Mouse (Mus musculus) embryonic stem cell, embryonic (primary cell): Measurements from ENCODE around the gene Lama4.

Experiments used
- CTCF ChIA-PET, 4 experiments: fragments of 300-600 bp in 2 of 4; fragments of 350-600 bp in 2 of 4; sonication (Branson Sonifier 250); formaldehyde crosslinking; loops; one replicate each; lab custom pipeline; 2022; ENCODE audit warnings: inconsistent platforms in 2 of 4; lab: Charles Lee
- POLR2A ChIA-PET, 4 experiments: fragments of 300-600 bp in 2 of 4; fragments of 350-600 bp in 2 of 4; sonication (Branson Sonifier 250); formaldehyde crosslinking; loops; one replicate each; lab custom pipeline; 2022; ENCODE audit warnings: antibody characterized with exemption in 4 of 4, inconsistent platforms in 1 of 4; lab: Charles Lee

The Lama4 gene

DNA sequence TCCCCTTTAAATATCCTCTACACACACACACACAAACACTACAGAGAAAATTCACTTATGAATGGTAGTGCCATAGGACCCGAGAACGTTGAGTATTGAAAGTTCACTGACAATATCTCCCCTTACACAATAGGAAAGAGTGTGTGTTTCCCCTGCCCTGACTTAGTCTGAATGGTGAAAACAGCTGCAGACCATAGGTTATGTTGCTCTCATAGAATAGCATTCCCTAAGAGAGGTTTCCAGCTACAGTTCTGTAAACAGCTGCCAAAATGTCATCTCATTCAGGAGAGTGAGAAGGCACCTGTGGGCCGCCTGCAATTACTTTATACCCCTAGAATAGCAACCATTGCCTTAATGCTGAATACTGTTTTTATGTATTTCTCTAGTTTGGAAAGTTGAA is 141.1 kb downstream of the Lama4 start:
- POLR2A ChIA-PET = interaction anchor here (0.6 to 1.7 kb wide), 12 partner anchors 8 to 923 kb away, joined by 3 to 10 read pairs (median 4); partner anchors contain the start of genes Fam229b (in 2 of the 4) and Tube1 (in 2 of the 4)

DNA sequence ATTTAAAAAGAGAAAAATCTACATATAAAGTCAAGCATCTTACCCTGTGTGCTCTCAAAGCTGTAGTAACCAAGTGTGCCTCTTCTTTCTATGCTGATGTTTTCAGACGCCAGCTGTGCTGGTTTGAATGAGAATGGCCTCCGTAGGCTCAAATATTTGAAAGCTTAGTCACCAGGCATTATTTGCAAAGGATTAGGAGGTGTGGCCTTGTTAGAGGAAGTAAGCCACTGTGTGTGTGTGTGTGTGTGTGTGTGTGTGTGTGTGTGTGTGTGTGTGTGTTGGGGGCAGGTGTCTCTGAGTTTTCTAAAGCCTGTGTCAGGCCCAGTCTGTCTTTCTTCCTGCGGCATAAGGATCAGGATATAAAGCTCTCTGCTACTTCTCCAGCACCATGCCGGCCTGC is 141.6 kb downstream of the Lama4 start:
- ChIA-PET POLR2A (interaction anchor here (0.6 to 1.7 kb wide), 13 partner anchors 9 to 923 kb away, joined by 3 to 10 read pairs (median 4); partner anchors contain the start of genes Fam229b (in 2 of the 4) and Tube1 (in 2 of the 4)), CTCF (interaction anchor here in 2 of 4 experiments (0.6 to 0.9 kb wide), 5 partner anchors 40 to 608 kb away, joined by 3 to 6 read pairs (median 6); no protein-coding TSS in a partner anchor)

More for the DNA sequence above, 141.1 kb downstream of the Lama4 start:
- CTCF ChIA-PET = interaction anchor here in 2 of 4 experiments (0.6 to 0.9 kb wide), 3 partner anchors 42 to 608 kb away, joined by 3 to 6 read pairs (median 5); no protein-coding TSS in a partner anchor

DNA sequence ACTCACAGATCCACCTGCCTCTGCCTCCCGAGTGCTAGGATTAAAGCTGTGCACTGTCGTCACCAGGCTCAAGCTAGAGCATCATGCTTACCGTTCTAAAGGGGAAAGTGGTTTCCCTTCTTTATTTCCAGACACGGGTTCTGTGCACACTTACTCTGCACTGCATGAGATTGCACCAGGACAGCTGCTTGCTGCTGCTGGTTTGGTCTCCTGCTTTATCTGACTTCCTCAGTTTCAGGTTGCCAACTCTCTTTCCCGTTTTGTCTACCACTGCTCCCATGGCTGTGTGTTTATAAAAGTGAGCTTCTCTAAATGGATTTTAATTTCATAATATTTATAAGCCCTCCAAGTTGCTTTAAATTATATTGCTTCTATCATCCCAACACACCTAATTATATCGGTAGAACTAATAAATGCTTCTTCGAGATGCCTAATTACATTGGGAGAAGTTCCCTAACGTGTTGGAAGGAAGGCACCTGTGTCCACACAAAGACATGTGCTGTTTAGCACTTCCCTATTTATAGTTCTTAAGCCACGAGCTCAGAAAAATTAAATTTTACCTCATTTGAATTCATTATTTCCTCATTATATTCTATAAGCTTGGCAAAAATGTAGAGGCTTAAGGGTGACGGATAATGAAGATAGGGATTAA is 143.6 kb downstream of the Lama4 start:
- CTCF ChIA-PET = interaction anchor here in 2 of 4 experiments (1.0 to 1.3 kb wide), 2 partner anchors 11 to 44 kb away, joined by 3 to 4 read pairs; no protein-coding TSS in a partner anchor
- POLR2A ChIA-PET = interaction anchor here in 1 of 4 experiments (0.6 to 2.5 kb wide), 2 partner anchors 25 to 39 kb away, joined by 3 to 7 read pairs; partner anchors contain the start of genes Fam229b and Tube1

DNA sequence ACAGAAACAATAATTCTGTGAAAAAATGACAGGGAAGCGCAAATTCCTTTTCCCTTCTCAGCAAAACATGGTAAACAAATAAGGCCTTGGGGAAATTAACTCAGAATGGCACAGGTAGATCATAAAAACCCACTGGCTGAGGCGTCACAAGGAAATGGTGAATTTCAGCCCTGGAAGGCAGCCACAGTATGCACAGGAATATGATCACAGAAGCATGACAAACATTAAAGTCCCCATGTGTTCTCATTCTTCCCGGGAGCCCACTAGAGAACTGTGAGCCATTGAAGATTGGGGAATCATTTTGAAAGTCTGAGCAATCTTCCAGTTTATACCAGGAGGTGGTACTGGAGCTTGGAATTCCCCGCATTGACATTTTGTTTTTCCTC is 144.2 kb downstream of the Lama4 start:
- POLR2A ChIA-PET = interaction anchor here in 1 of 4 experiments (0.7 to 2.5 kb wide), 2 partner anchors 24 to 323 kb away, joined by 3 to 7 read pairs; partner anchors contain the start of genes Fam229b and Tube1
- CTCF ChIA-PET = interaction anchor here in 2 of 4 experiments (1.0 to 1.3 kb wide), 2 partner anchors 11 to 45 kb away, joined by 3 to 4 read pairs; no protein-coding TSS in a partner anchor

DNA sequence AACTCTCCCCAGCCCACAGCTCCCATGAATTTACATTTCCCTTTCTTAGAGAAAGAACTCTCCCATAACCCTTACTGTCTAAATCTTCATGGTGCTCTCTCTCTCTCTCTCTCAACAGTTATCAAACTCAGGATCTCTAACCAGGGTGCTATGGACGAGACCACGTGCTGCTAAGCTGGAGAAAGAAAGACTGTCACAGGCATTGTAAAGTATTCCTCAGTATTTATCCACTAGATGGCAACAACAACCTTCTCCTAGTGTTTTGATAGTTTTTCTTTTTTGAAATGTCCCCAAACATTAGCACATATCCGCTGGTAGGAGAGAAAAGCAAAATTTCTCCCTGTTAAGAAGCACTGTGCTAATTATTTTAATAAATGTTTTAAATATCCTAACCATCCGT is 156.1 kb downstream of the Lama4 start:
- ChIA-PET POLR2A (interaction anchor here in 1 of 4 experiments (0.5 kb wide), 1 partner anchor 248 kb away, joined by 3 read pairs; no protein-coding TSS in a partner anchor), CTCF (interaction anchor here in 1 of 4 experiments (0.6 kb wide), 1 partner anchor 324 kb away, joined by 4 read pairs; no protein-coding TSS in a partner anchor)

DNA sequence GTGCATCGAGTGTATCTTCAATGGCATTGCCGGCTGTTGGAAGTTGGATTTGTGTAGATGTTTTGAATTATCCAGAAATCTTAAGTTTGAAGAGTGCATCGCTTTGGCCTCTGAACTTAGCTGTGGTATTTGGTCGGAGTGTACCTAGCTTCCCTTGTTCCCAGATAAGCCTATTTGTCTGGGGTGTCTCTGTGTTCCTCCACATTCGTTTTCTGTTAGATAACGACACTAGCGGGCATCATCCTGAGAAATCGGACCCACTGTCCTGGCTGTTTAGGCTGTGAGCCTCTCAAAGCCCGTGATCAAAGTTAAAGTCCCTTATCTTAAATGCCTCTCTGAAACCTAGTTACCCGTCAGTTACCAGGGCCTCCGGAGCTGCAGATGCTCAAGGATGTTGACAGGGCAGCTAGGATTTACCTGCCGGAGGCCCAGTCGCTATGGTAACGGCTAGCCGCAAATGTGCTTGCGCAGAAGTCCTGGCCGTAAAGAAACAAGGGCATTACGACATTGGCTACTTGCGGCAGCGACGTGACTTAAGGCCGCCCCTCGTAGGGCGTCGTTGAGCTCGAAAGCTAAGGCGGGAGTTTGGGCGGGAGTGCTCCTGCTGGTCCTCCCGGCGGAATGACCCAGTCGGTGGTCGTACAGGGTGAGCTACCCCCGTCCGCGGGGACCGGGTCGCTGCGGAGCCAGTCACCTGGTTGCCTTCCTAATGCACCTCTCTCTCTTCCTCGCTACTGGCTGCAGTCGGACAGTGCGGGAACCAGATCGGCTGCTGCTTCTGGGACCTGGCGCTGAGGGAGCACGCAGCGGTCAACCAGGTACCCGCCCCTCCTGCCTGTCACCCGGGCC is 168.4 kb downstream of the Lama4 start, which contains the start of the genes Fam229b and Tube1:
Gene Fam229b, minus strand, starts transcription at position 453 of the 849 bp plus-strand sequence.
Gene Tube1, plus strand, starts transcription at position 515 of the 849 bp plus-strand sequence.
- POLR2A ChIA-PET = interaction anchor here in 2 of 4 experiments (0.5 to 2.3 kb wide), 20 partner anchors 9 to 395 kb away, joined by 3 to 16 read pairs (median 4); partner anchors contain the start of gene Ccn6 (in 1 of the 2)

DNA sequence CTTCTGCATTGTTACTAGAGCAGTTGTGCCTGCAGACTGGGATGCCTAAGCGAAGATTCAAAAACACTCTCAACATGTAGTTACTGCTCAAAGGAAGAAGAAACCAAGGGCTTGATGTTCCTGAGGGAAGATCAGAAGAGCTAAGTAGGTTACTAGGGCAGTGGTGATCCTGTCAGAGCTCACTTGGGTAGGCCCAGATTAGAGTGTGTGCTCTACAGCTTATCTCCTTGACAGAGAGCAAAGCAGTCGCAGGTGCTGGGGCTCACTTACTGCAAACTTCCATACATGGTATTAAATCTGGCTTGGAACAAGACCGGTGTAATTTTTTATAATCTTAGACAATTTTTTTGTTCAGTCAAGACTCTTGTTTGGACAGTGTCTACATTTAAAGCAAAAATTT is 172.5 kb downstream of the Lama4 start:
- ChIA-PET POLR2A (interaction anchor here in 1 of 4 experiments (0.5 kb wide), 1 partner anchor 20 kb away, joined by 5 read pairs; no protein-coding TSS in a partner anchor), CTCF (interaction anchor here in 2 of 4 experiments (0.7 to 1.4 kb wide), 2 partner anchors 73 to 79 kb away, joined by 3 read pairs; no protein-coding TSS in a partner anchor)

More for the DNA sequence above, 168.4 kb downstream of the Lama4 start, which contains the start of the genes Fam229b and Tube1:
- CTCF ChIA-PET = interaction anchor here in 2 of 4 experiments (1.0 to 1.6 kb wide), 6 partner anchors 35 to 69 kb away, joined by 3 to 5 read pairs (median 4); no protein-coding TSS in a partner anchor

DNA sequence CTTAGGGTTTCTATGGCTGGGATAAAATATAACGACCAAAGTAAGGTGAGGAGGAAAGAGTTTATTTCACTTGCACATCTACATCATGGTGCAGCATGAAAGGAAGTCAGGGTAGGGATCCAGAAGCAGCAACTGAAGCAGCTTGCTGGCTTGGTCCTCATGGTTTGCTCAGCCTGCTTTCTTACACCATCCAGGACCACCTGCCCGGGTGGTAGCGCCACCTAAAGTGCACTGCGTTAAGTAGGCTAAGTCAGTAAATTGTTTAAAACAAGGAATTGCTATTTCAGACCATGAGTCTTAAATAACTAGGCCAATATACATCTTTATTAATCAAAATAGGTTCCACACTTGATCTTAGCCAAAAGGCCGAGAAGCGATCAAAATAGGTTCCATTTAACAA is 173.4 kb downstream of the Lama4 start:
- ChIA-PET CTCF (interaction anchor here in 1 of 4 experiments (1.4 kb wide), 2 partner anchors 32 to 74 kb away, joined by 3 read pairs; no protein-coding TSS in a partner anchor), POLR2A (interaction anchor here in 1 of 4 experiments (0.9 kb wide), 1 partner anchor 15 kb away, joined by 3 read pairs; no protein-coding TSS in a partner anchor)

DNA sequence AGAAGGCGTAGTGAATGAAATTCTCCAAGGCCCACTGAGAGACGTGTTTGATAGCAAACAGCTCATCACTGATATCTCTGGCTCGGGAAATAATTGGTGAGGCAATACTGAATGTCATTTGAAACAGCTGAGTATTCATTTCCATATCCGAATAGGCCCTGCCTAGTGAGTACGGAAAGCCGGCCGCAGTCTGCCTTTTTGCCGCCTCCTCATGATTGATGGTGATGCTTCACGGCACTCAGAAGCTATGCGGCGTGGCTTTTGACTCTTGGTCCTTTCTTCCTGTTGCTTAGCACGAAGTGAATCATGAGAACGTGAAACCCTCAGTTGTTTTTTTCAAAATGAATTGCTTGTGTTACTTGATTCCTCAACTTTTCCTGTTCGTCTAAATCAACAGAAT is 175.5 kb downstream of the Lama4 start:
- POLR2A ChIA-PET = no interaction called here
- CTCF ChIA-PET = interaction anchor here in 1 of 4 experiments (1.6 kb wide), 1 partner anchor 30 kb away, joined by 3 read pairs; no protein-coding TSS in a partner anchor

DNA sequence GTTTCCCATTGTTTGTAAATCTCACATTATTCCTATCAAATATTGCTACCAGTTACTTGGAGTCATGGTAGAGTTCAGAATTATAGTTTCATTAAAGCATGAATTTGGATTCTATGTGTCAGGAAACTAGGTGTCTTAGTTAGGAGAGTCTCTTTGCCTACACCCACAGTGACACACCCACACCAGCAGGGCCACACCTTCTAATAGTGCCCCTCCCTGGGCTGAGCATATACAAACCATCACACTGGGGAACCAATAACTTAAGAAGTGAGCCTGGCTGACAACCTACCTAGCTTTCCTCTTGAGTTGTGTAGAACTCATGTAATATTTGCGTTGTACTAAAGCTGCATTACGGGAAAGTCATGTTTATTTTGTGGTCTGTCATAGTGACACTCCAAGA is 176.1 kb downstream of the Lama4 start:
- POLR2A ChIA-PET = interaction anchor here in 1 of 4 experiments (1.1 to 1.2 kb wide), 2 partner anchors 13 to 17 kb away, joined by 3 to 4 read pairs; no protein-coding TSS in a partner anchor
- CTCF ChIA-PET = interaction anchor here in 1 of 4 experiments (1.6 kb wide), 1 partner anchor 30 kb away, joined by 3 read pairs; no protein-coding TSS in a partner anchor

DNA sequence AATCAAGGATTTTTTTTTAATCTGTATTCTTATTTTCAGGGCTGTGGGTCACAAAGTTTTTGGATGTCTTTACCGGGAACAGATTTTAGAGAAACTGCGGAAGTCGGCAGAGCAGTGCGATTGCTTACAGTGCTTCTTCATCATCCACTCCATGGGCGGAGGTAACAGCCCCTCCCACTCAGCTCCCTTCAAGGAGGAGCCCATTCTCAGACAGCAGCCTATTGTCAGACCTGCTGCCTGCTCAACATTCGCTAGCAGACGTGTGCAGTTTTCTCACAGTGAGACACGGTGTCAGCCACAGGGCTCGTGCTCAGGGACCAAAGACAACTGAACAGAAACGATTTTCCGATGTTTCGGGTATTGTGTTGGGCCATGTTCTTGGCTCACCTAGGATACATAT is 176.9 kb downstream of the Lama4 start:
- CTCF ChIA-PET = no interaction called here
- POLR2A ChIA-PET = interaction anchor here in 2 of 4 experiments (0.6 to 1.2 kb wide), 6 partner anchors 9 to 133 kb away, joined by 3 to 5 read pairs (median 4); partner anchors contain the start of genes Fam229b (in 1 of the 2) and Tube1 (in 1 of the 2)

DNA sequence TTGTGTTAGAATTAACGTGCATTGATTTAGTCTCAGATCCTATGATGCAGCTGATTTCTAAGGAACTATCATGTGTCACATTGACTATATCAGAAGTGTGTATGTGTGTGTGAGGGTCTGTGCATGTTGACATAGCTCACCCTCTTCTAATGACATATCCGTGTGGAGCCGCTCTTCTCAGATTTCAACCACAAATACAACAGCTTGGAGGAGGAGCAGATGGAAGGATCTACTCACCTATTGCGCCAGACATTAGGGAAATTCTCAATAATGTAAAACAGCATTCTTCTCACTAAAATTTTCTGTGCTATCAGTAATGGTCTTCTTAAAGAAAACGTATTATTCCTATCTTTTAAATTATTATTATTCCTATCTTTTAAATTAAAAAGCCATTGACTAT is 191.4 kb downstream of the Lama4 start:
- ChIA-PET POLR2A (interaction anchor here in 3 of 4 experiments (0.5 to 1.4 kb wide), 4 partner anchors 9 to 347 kb away, joined by 4 to 8 read pairs (median 5); no protein-coding TSS in a partner anchor), CTCF (no interaction called here)

DNA sequence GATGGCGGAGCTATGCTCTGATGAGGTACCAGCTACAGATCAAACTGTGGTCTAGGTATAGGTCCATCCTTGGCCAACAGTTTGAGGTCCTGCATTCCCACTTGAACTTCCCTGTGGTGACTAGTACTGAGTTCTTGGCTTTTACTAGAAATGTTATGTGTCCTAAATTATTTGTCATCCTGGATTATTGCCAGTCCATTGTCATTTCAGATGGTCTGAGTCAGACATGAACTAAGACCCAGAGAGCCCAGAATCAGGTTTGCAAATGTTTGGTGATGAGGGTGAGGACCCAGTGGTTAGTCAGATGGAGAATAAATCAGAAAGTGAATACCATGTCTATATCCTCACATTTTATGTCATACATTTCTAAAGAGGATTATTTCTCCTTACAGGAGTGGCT is 192.0 kb downstream of the Lama4 start:
- CTCF ChIA-PET = interaction anchor here in 1 of 4 experiments (1.5 kb wide), 1 partner anchor 13 kb away, joined by 7 read pairs; no protein-coding TSS in a partner anchor
- POLR2A ChIA-PET = interaction anchor here in 3 of 4 experiments (1.1 to 1.5 kb wide), 3 partner anchors 9 to 15 kb away, joined by 4 to 8 read pairs (median 6); no protein-coding TSS in a partner anchor

DNA sequence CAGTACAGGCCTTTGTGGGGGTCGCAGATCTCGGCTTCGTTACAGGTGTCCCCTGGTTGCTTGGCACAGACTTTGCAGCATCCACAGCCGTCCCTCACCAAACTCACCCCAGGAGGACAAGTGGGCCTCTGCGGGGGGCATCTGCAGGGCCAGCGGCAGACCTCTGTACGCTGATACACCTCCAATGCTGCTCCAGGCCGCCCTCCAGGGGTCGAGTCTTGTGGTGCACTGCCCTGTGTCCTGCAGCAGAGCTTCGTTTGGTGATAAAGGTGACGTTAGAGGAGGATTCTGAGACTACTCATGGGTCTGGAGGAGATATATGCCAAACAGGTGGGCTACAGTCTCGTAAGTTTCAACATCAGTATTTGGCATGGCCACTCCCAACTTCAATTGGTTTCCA is 193.0 kb downstream of the Lama4 start:
- CTCF ChIA-PET = interaction anchor here in 3 of 4 experiments (0.6 to 1.5 kb wide), 6 partner anchors 12 to 1246 kb away, joined by 3 to 7 read pairs (median 4); no protein-coding TSS in a partner anchor
- POLR2A ChIA-PET = interaction anchor here in 2 of 4 experiments (0.7 to 2.6 kb wide), 5 partner anchors 12 to 527 kb away, joined by 3 to 8 read pairs (median 4); no protein-coding TSS in a partner anchor
